Mouse (Mus musculus) left cerebral cortex, adult 2 months (tissue): Measurements from ENCODE around the gene Car1. TPM values are rescaled to one million over a fixed set of nuclear protein-coding genes. Genes with fewer than 3 reads are reported as not detected.
"Not testable (repeated sequence)": the region's sequence is repeated elsewhere in the genome, so short reads cannot be mapped to it uniquely, and the experiment has no call there.

Experiments
- DNase-seq, 2 experiments: peaks; one replicate each; pipeline ENCODE4 v3.0.0; 2021 to 2022; ENCODE audit warnings: low spot score in 2 of 2, mixed read lengths in 1 of 2; ENCODE audit errors: extremely low spot score in 1 of 2
- H3K27ac ChIP-seq: fragments of 200-600 bp; 2 replicates; pipeline ENCODE4 v1.8.1; 2022
- H3K4me3 ChIP-seq: fragments of 200-600 bp; 2 replicates; pipeline ENCODE4 v1.8.1; 2022
- CTCF ChIP-seq: fragments of 200-600 bp; IDR thresholded peaks from 2 replicates; pipeline ENCODE4 v1.8.1; 2022; ENCODE audit warnings: antibody characterized with exemption, mild to moderate bottlenecking, moderate library complexity
- intact Hi-C: fragments of 180-260 bp; cut with DNase I; formaldehyde crosslinking; loops from one replicate; pipeline ENCODE4 v1.15.1; 2025
- total RNA-seq, 2 experiments: library from RNA; stranded (reverse); gene quantifications; 2 replicates each; pipeline ENCODE4 v1.2.3; 2021

Car1 gene
- total RNA-seq, 2 experiments from 2014 or later, result not detected

- intact Hi-C loops, result no loop called here
- DNase-seq, result no peak
- TF ChIP-seq CTCF, result no peak
- Histone ChIP-seq H3K27ac (no peak overlapping the region), H3K4me3 (no peak overlapping the region)
Measured at GRCm38 (mm10) chr3:14764755-14765566, 43.2 kb downstream of the Car1 start.

- no peak for DNase-seq
- intact Hi-C loops, result no loop called here
- no peak for TF ChIP-seq CTCF
- H3K4me3 ChIP-seq, result no peak overlapping the region
- H3K27ac ChIP-seq, result no peak overlapping the region
Measured at GRCm38 (mm10) chr3:14755716-14756115, 52.5 kb downstream of the Car1 start.

DNA sequence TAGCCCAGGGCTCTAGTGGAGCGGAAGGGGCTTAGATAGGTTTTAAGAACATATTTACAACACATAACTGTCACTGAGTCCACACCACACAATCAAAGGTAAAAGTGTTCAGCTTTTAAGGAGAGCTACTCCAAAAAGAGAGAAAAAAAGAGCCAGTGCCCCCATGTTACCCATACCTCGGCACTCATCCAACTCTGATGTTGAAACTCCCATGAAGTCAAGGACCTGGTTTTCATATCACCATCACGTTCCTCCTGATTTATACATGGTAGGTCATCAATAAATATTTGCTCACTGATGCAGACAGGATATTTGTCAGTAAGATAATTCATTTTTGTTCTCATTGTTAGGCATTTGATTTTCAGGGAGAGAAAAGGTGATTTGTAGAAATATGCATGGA lies 62.1 kb downstream of the Car1 start:
- Histone ChIP-seq H3K4me3 (no peak overlapping the region), H3K27ac (no peak overlapping the region)
- intact Hi-C loops, result no loop called here
- no peak for DNase-seq
- no peak for TF ChIP-seq CTCF

DNA sequence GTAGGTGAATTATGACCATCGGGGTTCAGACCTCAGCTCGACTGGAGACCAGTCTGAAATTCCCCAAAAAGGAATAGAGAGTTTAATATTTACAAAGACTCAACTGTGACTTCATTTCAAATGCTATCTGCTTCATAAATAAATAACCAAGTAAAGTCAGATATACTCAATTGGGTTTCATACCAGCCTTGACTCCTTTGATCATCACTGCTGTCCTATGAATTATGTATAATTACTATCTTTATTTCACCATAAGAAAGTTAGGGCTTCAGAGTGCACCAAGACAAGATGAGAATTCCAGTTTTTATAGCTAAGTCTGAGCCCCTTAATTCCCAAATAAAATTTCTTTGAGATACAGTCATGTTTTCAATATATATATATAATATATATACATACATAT lies 69.9 kb downstream of the Car1 start:
- TF ChIP-seq CTCF, result no peak
- intact Hi-C loops, result no loop called here
- no peak overlapping the region for H3K27ac ChIP-seq
- DNase-seq, result no peak
- no peak overlapping the region for H3K4me3 ChIP-seq

- DNase-seq, H3K4me3 ChIP-seq, intact Hi-C loops, H3K27ac ChIP-seq: not testable (repeated sequence)
Measured at GRCm38 (mm10) chr3:14727496-14727895, 80.7 kb downstream of the Car1 start.

DNA sequence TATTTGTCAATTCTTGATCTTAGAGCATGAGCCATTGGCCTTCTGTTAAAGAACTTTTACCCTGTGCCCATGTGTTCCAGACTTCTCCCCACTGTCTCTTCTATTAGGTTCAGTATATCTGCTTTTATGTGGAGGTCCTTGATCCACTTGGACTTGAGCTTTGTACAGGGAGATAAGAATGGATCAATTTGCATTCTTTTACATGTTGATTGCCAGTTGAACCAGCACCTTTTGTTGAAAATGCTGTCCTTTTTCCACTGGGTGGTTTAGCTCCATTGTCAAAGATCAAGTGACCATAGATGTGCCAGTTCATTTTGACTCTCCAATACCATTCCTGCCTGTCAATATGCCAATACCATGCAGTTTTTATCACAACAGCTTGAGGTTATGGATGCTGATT lies 82.7 kb downstream of the Car1 start:
- H3K27ac ChIP-seq, intact Hi-C loops, DNase-seq, H3K4me3 ChIP-seq: not testable (repeated sequence)

Other genes starting within 250 kb of the Car1 start
- gene 1810022K09Rik, start 197.1 kb downstream of the Car1 start, total RNA-seq, result 10 to 100 TPM; 74.4 to 81.5 TPM
- 1 to 10 TPM in 1 of 2 experiments, under 1 TPM in 1; 0.87 to 1.8 TPM for gene Car13, start 166.6 kb downstream of the Car1 start, total RNA-seq
- under 1 TPM; 0.61 to 0.72 TPM for gene Car3, start 55.1 kb upstream of the Car1 start, total RNA-seq
- gene Car2, start 77.9 kb upstream of the Car1 start, total RNA-seq, result 100 to 1,000 TPM; 101 to 106 TPM